Mouse (Mus musculus) effector memory CD4-positive, alpha-beta T cell, adult 5 months (primary cell): ENCODE data around the gene Echdc2. TPM values are rescaled to one million over a fixed set of nuclear protein-coding genes. Genes with fewer than 3 reads are reported as not detected.

ENCODE experiments used
- polyA plus RNA-seq: library from polyadenylated mRNA; unstranded; fragments of 100-300 nt; shearing (Covaris generic); gene quantifications from one replicate; pipeline ENCODE4 v1.2.1, GENCODE M21; 2017

Gene Echdc2
- polyA plus RNA-seq = 2.1 TPM

GRCm38 (mm10) chr4:108165152-108165895, at the start of gene Echdc2:
Gene Echdc2, plus strand, starts transcription at chr4:108165437.

GRCm38 (mm10) chr4:108144880-108145279, 20.4 kb upstream of the Echdc2 start, which contains the start of gene Scp2:
Gene Scp2, minus strand, starts transcription at chr4:108144998.

GRCm38 (mm10) chr4:108217332-108218179, 52.3 kb downstream of the Echdc2 start, which contains the start of gene Zyg11a:
Gene Zyg11a, minus strand, starts transcription at chr4:108218048.

Other genes starting within 250 kb of the Echdc2 start
- gene Cpt2, start 241.8 kb upstream of the Echdc2 start, polyA plus RNA-seq = 3.3 TPM
- gene Slc1a7, start 197.1 kb upstream of the Echdc2 start, polyA plus RNA-seq = not detected
- gene Podn, start 69.0 kb upstream of the Echdc2 start, polyA plus RNA-seq = not detected
- gene Scp2, start 20.4 kb upstream of the Echdc2 start, polyA plus RNA-seq = 223 TPM
- not detected for gene Zyg11a, start 52.6 kb downstream of the Echdc2 start, polyA plus RNA-seq
- 21.8 TPM for gene Zyg11b, start 135.7 kb downstream of the Echdc2 start, polyA plus RNA-seq
- 31.6 TPM for gene Coa7, start 162.7 kb downstream of the Echdc2 start, polyA plus RNA-seq
- gene Shisal2a, start 217.9 kb downstream of the Echdc2 start, polyA plus RNA-seq = not detected
- gene Gpx7, start 241.5 kb downstream of the Echdc2 start, polyA plus RNA-seq = not detected